Mouse (Mus musculus) c-Kit-positive CD71-positive TER-119-positive erythroid progenitor cells, embryonic 14.5 days (primary cell): Measurements from ENCODE around the gene Hif1an.

Experiments used
- DNase-seq: peaks from one replicate; pipeline ENCODE4 v3.0.0-alpha.2; 2013; ENCODE audit warnings: low spot score

Hif1an gene

DNA sequence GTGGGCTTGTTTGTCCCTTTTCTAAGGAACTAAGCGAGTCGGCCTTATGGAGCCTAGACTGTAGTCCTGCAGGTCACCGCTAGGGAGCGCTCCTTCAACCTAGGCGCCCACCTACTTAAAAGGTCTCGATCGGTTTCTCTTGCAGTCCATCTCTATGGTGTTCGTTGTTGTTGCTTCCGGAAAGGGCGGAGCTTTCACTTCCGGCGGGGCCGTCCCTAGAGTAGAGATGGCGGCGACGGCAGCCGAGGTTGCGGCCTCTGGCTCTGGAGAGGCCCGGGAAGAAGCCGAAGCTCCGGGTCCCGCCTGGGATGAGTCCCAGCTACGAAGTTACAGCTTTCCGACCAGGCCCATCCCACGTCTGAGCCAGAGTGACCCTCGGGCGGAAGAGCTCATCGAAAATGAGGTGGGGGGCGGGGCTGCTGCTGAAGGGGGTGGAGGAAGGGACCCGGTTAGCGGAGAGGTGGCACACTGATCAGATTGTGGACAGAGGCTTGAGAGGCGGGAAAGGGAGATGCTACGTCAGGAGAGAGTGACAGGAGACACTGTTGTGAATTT, at the start of gene Hif1an:
TSS of gene Hif1an (plus strand) at position 199 of the 555 bp plus-strand sequence.
- DNase-seq, result peak; percentile 97

DNA sequence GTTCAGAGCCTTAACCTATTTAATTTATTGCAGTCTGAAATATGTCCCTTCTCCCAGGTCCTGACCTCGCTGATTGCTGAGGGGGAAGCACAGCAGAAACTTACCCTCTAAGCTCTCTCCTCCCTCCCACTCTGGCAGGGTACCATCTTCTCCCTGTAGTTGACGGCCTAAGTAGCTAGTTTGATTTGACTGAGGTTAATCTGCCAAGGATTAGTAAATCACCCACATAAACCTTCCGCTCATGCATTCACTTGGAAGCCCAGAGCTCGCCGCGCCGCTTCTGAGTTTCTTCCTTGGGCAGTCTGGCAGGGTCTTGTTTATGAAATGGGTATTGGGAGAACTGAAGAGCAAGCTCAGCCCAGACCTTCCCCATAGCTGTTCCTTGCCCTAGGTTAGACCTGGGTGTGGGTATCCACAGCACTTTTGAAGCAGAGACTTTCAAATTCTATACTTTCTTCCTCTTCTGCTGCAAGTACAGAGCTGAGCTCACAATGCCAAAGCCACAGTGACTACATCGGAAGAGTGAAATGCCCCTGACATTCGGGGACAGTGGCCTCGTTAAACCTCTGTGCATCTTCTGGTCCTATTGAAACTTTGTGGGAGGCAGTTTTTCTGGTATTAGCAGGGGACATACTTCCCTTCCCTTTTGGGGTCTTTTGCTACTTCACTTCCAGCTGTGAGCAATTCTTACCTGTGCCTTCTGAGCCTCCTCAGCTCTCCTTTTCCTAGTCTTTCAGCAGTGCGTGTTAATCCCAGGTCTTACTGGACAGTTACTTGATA, 49.4 kb upstream of the Hif1an start:
- no peak for DNase-seq

DNA sequence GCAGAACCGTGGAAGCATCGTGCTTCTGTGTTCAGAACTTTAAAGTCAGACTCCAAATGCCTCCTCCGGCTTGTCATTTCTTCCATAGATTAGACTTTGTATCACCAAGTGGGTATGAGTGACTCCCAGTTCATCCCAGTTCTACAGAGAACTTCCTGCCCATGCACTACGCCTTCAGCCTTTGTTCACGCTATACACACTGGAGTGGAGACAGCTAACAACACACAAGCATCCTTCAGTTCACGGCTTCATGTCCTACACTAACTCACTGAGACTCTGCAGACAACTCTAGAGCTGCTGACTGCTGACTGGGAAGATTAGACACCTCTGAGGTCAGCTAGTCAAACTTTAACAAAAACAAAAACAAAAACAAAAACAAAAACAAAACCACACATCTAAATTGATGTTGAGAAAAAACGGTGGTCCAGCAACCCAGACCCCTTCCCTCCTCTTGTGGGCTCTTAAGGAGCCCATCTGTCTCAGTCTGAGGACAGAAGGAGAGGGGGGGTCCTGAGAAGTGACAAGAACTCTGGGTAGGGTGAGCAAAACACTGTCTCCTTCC, 48.6 kb upstream of the Hif1an start:
- no peak for DNase-seq

DNA sequence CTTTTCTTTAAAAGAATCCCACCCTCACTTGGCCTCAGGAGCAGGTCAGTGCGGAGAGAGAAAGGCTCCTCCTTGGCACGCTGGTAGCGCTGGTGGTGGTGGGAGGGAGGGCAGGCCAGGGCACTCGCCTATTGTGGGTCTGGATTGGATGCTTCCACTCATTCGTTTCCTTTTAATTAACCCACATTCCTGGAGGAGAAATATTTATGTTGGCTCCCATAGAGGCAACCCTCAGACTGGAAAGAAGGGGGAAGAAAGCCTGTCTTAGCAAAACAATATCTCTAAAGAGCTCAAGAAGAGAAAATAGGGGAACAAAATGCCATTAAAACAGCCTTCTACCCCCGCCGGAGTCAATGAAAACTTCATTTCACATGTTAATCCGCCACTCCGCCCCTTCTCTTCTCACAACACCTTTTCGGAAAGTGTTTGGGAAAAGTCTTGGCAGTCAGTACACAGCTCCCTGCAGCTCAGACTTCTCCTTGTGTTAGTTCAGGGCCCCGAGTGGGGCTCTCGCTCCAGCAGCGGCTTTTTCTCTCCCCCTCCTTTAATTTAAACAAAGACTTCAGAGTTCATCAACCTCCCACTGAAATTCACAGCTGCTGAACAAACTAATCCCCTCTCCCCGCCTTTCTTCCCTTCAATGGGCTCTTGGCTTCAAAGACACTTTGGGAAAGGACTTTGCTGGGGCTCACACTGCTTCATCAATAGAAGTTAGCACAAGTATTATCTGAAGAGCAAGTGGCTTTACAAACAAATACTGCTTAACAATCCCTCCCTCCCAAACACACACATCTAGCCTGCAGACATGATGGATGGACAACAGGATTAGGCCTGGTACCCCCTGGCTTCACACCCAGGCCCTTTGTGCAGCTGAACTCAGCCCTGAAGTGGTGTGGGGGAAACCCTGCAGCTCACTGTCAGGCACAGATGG, 47.9 kb upstream of the Hif1an start:
- no peak for DNase-seq

DNA sequence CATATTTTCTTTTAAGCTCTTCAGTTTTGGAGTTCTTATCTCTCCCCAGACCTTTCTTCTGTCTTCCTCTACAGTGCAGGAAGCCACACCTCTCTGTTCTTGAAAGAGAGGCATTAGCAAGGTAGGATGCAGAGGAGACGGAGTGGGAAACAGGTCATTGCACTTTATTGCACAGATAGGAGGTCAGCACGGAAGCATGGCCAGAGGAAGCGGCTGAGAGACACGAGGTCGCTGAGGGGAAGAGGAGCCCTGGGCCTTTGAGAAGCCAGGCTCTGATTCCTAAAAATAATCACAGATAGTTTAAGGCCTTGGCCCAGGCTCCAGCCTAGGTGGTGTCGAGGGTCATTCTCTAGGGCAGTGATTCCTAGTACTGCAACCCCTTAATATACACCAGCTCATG, 46.9 kb upstream of the Hif1an start:
- no peak for DNase-seq

DNA sequence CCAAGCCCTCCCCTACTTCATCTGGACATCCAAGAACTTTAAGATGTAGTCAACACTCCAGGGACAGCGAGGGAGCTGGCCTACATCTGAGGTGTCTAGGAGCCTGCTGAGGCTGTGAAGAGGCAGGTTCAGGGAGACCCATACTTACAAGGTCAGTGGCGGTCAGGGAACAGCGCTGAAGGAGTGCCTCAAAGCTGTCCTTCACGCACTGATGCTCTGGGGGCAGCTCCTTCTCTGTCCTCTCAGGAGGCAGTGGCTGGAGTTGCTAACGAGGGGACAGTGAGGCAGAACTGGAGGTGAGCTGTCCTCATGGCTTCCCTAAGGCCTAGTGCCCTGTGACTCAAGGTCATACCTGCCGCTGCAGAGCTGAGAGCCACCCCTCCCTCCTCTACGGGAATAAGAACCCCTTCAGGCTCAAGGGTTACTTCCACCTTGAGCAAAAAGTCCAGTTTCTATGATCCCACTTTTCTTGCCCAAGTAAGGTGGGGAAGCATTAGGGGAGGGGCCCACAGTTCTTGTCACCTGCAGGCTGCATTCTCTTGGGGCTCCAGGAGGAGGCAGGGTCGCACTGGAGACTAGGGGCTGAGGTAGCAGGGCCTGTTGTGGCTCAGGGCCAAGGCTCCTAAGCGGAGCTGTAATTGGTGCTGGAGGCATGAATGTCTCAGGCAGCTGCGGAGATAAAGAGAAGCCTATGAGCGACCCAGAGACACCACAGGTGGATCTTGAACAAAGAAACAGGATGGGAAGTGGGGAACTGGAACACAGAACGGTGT, 44.5 kb upstream of the Hif1an start:
- no peak for DNase-seq

DNA sequence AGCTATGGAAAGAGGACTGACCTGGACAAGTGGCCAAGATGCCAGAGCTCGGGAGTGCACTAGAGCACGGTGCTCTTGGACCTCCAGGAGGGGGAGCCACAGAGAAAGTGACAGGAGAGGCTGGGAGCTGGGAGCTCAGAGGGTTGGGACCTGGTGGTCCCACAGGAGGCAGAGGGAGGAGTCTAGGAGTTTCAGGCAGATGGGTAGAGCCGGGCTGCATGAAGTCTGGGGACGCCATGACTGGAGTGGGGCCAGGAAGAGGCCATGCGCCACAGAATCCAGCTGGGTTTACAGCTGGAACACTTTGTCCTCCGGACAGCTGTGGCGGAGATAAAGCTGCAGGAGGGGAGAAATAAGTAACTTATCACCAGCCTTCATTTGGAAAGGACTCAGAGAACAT, 43.5 kb upstream of the Hif1an start:
- DNase-seq, result no peak

DNA sequence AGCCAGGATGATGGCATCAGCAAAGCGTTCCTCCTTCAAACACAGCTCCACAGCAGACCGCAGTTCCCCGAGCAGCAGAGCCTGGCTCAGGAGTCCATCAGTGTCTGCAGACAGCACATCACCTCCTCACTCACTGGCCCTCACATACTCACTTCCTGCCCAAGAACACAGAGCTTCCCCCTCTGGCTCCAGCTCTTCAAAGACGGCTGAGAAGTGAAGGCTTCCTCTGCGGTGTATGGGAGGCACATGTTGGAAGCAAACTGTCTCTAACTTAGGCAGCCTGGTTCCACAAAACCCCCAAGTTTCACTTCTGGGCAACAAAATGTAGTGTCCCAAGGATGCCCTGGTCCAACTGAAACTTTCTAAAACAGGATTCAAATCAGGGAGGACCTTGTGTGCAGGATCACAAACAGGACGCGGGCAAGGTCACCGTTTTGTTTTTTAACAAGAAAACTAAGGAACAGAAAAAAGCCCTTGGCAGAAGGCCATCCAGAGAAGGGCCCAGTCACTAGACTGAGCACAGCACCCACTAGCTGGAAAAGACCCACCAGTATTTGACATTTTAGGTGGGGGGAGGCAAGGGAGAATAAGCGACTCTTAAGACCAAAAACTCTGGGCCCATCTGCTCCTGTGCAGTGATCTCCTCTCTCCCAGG, 37.0 kb upstream of the Hif1an start:
- no peak for DNase-seq

DNA sequence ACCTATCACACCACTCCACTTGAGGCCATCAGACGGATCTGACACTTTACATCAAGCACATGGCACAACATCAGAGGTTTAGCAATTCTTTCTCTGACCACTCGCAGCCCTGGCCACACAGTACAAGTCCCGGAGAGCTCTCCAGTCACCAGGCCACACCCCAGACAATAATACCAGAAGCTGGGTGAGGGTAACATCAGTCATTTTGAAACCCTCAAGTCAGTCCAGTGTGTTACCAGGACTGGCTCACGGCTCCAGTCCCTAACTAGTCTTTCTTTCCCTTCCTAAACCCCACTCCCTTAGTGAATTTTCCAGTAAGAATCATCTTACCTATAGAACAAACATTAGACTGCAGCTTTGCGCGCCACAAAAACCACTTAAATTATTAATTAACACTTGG, 32.6 kb upstream of the Hif1an start:
- no peak for DNase-seq

DNA sequence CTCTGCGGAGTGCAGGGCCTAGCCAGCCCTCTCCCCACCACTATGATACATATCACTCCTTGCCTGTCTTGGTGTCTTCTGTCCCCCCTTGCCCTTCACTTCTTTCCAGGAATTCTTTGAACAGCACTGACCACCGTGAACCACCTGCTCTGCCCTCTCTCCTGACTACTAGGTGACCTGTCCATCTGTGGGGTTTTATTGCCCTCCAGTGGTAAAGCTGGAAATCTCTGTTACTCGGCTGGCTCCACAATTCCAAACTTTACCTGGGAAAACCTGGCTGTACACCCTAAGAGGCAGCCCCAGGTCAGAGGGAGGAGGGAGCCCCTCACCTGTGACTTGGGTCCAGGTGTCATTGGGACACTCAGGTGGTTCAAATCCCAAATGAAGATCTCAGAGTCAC, 27.3 kb upstream of the Hif1an start:
- DNase-seq, result no peak

DNA sequence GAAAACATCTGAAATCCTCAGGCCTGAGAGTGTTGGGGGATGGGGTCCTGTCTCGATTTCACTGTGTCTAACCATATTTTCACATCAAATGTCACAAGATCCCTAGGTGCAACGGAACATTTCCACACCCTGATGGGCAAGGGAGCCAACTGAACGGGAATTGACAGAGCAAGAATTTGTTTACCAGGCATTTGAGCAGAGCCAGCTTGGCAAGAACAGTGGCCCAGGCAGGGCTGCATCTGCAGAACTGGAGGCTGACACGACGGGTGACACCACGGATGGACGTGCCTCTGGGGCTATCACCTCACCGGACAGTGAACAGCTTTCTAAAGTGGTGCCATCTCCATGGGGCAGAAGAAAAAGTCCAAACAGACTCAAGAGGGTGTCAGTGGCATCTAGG, 25.2 kb upstream of the Hif1an start:
- DNase-seq, result no peak

DNA sequence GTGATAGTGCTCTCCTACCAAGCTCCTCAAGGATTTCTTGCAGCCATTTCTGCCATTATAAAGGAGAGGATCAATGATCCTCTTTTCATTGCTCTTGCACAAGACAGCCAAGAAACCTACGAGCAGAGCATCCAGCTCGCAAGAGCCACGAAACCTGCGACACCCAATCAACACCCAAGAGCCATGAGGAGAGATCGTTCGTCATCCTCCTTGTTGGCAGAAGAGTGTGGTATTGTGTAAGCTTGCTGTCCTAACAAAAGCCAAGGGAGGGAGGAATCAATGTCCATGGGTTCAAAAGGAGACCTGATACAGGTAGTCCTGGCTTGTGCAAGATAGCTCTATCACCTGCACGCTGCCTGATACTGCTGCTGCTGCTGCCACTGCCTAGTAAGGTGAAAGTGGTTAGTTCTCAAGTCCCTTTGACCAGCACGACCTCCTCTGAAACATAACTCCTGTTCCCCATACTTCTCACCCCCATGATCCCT, 19.9 kb upstream of the Hif1an start:
- no peak for DNase-seq

DNA sequence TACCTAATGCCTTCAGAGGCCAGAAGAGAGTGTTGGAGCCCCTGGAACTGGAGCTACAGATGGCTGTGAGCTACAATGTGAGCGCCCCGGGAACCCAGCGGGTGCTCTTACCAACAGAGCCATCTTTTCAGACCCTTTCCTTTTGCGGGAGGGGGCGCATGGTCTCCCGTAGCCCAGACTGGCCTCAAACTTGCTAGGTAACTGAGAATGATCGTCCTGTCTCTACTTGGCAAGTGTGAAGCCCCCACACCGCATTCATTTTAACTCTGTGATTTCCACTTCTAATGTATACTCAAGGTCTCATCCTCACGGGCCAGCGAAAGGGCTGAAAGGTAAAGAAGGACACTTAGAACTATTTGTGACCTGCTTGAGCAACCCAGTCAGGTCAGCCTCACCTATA, 18.3 kb upstream of the Hif1an start:
- no peak for DNase-seq

DNA sequence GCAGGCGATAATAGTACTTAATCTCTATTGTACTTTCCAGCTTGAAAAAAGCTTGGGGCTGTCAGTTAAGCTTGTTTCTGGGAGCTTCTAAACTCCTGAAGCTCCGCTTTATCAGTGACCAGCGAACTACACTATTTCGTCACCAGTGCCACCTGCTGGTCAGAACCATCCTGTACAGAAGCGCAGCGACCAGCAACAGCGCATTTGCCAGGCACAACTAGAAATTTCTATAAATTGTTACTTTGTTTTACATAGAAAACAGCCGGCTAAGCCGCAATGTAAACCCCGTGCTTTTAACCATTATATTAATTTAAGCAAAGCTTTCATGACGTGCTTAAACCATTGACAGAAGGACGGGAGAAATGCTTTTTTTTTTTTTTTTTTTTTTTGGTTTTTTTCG, 17.9 kb upstream of the Hif1an start:
- DNase-seq, result peak; percentile 76

DNA sequence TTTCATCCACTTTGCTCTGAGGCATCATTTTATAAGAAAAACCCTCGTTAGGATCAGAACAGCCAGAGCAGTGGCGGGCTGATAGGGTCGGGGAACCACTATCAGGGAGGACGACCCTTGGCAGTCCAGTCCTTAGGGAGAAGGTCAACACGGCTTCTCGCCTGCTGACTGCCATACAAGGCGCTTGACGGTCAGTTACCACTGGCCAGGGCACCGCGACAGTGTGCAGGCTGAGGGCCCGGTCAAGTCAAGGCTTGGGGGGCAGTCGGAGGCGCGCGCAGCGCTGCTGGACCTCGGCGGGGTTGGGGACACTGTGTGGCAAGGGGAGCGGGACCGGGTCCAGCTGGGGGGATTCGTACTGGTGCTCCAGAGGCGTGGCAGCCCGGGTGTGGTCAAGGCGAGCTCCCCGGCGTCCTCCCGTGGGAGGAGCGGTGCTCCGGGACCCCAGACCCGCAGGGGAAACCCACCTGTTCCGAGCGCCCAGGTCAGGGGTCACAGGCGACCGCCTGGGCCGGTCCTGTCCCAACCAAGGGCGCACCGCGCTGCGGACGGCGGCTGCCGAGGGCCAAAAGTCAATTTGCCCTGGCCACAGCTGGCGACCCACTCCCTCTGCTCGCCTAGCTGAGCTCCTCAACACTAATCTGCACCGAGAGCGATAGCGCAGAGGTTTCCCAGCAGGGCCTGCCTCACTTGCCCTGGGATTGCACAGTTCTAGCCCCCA, 17.2 kb upstream of the Hif1an start, which contains the start of gene Sec31b:
TSS of gene Sec31b (minus strand) at position 544 of the 721 bp plus-strand sequence.
- DNase-seq, result no peak

DNA sequence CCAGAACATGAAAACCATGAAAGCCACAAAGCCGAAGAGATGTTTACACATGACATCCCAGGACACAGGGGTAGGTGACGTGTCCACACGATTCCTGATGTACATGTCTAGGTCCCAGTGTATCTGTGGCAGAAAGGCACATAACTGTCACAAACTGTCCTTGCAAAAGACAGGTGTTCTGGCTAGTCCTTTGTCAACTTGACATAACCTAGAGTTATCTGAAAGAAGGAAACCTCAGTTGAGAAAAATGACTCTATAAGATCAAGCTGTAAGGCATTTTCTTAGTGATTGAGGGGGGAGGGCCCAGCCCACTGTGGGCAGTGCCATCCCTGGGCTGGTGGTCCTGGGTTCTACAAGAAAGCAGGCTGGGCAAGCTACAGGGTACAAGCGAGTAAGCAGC, 9.9 kb upstream of the Hif1an start, which contains the start of gene Gm20538:
TSS of gene Gm20538 (minus strand) at position 101 of the 400 bp plus-strand sequence.
- DNase-seq, result no peak

DNA sequence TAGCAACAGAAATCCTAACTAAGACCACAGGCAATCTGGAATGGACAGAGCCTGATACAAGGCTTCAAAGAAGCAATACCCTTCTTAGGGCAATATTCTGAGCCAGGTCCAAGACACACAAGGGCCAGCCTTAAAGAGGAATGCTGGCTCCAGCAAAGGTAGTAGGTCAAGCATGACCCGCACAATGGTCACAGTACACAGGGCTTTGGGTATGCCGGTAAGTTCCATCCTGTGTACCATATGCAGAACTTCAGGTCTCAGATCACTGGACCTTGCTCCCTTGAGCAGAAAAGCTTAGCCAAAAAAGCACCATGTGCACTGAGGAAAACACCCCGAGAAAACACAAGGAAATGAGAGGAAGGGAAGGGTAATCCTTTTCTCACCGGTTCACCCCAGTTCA, 9.4 kb upstream of the Hif1an start:
- no peak for DNase-seq

DNA sequence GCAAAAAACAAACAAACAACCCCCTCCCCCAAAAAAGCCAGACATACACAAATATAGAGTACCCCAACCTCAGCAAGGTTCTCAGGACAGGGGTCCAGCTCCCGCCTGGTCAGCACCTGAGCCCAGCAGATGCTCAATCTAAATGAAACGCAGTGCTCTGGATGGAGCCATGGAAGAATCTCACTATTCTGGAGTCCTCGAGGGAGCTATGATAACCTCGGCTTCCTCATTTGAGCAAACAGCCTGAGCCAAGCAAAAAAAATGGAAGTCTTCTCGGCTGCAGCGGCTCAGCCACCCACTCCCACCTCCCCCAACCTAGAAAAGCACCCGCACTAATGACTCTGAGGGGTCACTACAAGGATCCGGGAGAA, 8.2 kb upstream of the Hif1an start:
- no peak for DNase-seq

DNA sequence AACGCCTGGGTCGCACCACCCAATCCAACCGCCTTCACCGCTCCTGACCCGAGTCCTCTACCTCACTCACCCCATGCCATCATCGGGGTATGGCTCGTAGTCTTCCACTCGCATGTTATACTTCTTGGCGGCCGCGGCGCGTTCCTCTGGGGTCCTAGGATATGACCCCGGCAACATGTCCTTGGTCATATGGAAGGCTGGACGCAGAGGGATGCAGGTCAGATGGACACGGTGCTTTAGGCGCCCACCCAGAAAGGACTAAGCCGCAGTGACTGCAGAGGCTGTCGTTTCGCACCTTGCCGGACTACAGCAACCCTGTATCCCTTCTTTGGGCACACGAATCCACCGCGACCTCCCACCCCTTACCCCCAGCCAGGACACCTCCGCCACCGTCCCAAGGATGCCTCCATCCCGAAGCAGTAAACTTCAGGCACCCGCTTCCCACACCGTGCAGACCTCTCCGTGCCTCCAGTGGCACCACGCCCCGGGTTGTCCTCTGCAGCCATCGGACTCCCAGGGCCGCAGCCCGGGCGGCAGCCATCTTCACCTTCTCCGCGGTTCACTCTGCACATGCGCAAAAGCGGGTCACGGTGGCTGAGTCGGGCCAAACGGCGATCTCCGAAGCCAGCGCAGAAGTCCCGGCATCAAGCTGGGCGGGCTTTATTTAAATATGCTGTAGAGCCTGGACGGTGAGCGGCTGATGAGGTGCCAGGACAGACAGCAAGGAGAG, 7.6 kb upstream of the Hif1an start, which contains the start of gene Ndufb8:
TSS of gene Ndufb8 (minus strand) at position 580 of the 730 bp plus-strand sequence.
- DNase-seq, result peak; percentile 90
